Mouse (Mus musculus): ENCODE measurements around the gene Fuz. TPM values are rescaled to one million over a fixed set of nuclear protein-coding genes. Genes with fewer than 3 reads are reported as not detected.

Fuz gene
- polyA plus RNA-seq, 1 experiment from 2014 or later: 13.2 TPM

DNA sequence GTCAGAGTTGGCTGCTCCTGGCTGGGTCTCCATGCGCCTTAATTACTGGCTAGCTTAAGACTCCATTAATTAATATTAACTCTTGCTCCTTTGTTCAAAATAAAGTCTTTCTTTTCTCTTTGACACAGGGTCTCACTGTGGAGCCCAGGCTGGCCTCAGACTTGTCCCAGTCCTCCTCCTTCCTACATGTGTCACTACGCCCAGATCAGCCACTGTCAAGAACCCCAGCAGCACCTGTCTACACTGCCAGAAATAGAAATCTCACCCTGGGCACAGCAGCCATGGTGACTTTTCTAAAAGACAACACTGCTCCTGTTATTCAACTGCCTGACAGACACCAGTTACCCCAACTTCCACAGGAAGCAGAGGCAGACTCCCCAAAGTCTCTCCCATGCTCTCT is 18.5 kb downstream of the Fuz start:
- Histone ChIP-seq H3K4me3 (ENCODE audit: low read depth, low read length) (no peak overlapping the region), H3K27me3 (ENCODE audit: control insufficient read depth, insufficient read depth, low read length) (no peaks in the 10 kb centered on the region), H3K27ac (replicated peaks; ENCODE audit: low read depth, low read length) (no peak overlapping the region), H3K36me3 (replicated peaks; ENCODE audit: control insufficient read depth, insufficient read depth, low read depth, low read length) (no peaks in the 10 kb centered on the region; the same call in none of the 2 replicates), H3K4me2 (ENCODE audit: low read depth, low read length) (no peak overlapping the region), H3K9me3 (replicated peaks; ENCODE audit: control insufficient read depth, low read length) (no peaks in the 10 kb centered on the region), H3K9ac (replicated peaks; ENCODE audit: low read length) (no peak overlapping the region), H3K4me1 (ENCODE audit: control insufficient read depth, insufficient read depth, low read length) (no peaks in the 10 kb centered on the region)
- ATAC-seq (replicated peaks; ENCODE audit: insufficient number of reproducible peaks, low FRiP score, low TSS enrichment, low read depth): no peak
- no peak for DNase-seq (ENCODE audit: low spot score)
- WGBS: 90% methylated on average over 2 of the region's 2 CpGs

DNA sequence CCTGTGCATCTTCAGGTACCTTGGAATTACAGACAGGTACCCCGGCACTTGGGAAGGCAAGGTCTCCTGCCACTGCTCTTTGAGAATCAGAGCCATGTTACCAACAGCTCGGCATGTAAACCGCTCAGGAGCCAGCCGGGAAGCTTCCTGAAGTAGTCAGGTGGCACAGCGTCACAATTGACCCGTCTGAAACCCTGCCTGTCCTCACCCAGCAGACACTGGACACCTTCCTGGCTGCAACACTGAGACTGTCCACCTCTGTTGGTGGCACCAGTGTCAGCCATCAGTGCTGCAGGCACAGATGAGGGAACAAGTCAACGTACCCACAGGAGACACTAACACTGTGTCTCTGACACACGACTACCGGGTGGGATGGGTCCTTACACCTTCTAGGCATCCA is 19.4 kb downstream of the Fuz start:
- Histone ChIP-seq H3K27me3 (ENCODE audit: control insufficient read depth, insufficient read depth, low read length) (no peaks in the 10 kb centered on the region), H3K4me1 (ENCODE audit: control insufficient read depth, insufficient read depth, low read length) (no peaks in the 10 kb centered on the region), H3K4me2 (ENCODE audit: low read depth, low read length) (no peak overlapping the region), H3K9ac (replicated peaks; ENCODE audit: low read length) (no peak overlapping the region), H3K4me3 (ENCODE audit: low read depth, low read length) (no peak overlapping the region; the same call in 1 of the 2 replicates), H3K27ac (replicated peaks; ENCODE audit: low read depth, low read length) (no peak overlapping the region), H3K9me3 (replicated peaks; ENCODE audit: control insufficient read depth, low read length) (no peaks in the 10 kb centered on the region), H3K36me3 (replicated peaks; ENCODE audit: control insufficient read depth, insufficient read depth, low read depth, low read length) (no peaks in the 10 kb centered on the region; the same call in none of the 2 replicates)
- WGBS: 92% methylated on average over 9 of the region's 9 CpGs
- ATAC-seq (replicated peaks; ENCODE audit: insufficient number of reproducible peaks, low FRiP score, low TSS enrichment, low read depth): no peak
- no peak for DNase-seq (ENCODE audit: low spot score)

DNA sequence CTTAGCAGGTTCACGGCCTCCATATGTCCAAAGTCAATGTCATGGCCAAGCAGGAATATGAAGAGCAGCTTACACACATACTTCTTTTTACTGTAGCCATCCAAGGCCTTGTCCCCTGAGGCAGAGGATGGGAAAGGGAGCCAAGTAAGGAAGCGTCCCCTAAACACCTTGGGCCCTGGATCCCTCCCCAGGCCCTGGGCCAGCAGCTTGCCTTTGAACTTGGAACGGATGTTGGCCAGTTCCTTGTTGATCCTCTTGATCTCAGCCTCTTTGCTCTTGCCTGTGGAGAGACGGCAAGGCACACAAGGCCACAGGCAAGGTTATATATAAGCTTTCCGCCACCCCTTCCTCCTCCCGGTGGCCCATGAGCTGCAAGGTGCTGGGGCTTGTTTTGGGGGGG is 20.3 kb downstream of the Fuz start:
- Histone ChIP-seq H3K4me3 (ENCODE audit: low read depth, low read length) (no peak overlapping the region), H3K36me3 (replicated peaks; ENCODE audit: control insufficient read depth, insufficient read depth, low read depth, low read length) (no peaks in the 10 kb centered on the region; the same call in none of the 2 replicates), H3K27me3 (ENCODE audit: control insufficient read depth, insufficient read depth, low read length) (no peaks in the 10 kb centered on the region), H3K9me3 (replicated peaks; ENCODE audit: control insufficient read depth, low read length) (no peaks in the 10 kb centered on the region), H3K4me2 (ENCODE audit: low read depth, low read length) (no peak overlapping the region), H3K27ac (replicated peaks; ENCODE audit: low read depth, low read length) (no peak overlapping the region), H3K9ac (replicated peaks; ENCODE audit: low read length) (no peak overlapping the region), H3K4me1 (ENCODE audit: control insufficient read depth, insufficient read depth, low read length) (no peaks in the 10 kb centered on the region)
- ATAC-seq (replicated peaks; ENCODE audit: insufficient number of reproducible peaks, low FRiP score, low TSS enrichment, low read depth) (no peak), DNase-seq (ENCODE audit: low spot score) (no peak)
- WGBS: 80% methylated on average over 6 of the region's 6 CpGs

DNA sequence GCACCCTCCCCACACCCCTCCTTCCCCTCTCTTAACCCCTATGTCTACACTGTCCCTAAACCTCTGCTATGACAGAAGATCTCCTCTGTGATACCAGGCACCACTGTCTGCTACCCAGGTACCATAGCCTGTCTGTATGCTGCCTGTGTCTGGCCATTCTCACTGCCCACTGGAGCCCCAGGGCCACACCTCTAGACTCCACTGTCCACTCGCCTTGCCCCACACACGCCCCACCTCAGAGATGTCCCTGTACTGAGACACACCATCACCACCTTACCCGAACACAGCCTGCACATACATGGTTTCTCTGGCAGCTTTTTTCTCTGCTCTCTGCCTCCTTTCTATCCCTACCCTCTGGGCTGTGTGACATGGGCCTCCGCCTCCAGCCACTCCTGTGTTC is 21.0 kb downstream of the Fuz start:
- ATAC-seq (replicated peaks; ENCODE audit: insufficient number of reproducible peaks, low FRiP score, low TSS enrichment, low read depth) (peak; percentile 46; the same call in 1 of the 2 replicates), DNase-seq (ENCODE audit: low spot score) (no peak)
- no peak overlapping the region for H3K27ac ChIP-seq (replicated peaks; ENCODE audit: low read depth, low read length)
- H3K9ac ChIP-seq (replicated peaks; ENCODE audit: low read length): no peak overlapping the region
- WGBS: 92% methylated on average over 4 of the region's 4 CpGs
- no peak overlapping the region for H3K4me3 ChIP-seq (ENCODE audit: low read depth, low read length)
- no peaks in the 10 kb centered on the region for H3K27me3 ChIP-seq (ENCODE audit: control insufficient read depth, insufficient read depth, low read length)
- no peaks in the 10 kb centered on the region; the same call in 1 of the 2 replicates for H3K36me3 ChIP-seq (replicated peaks; ENCODE audit: control insufficient read depth, insufficient read depth, low read depth, low read length)
- no peaks in the 10 kb centered on the region for H3K9me3 ChIP-seq (replicated peaks; ENCODE audit: control insufficient read depth, low read length)
- H3K4me1 ChIP-seq (ENCODE audit: control insufficient read depth, insufficient read depth, low read length): no peaks in the 10 kb centered on the region
- H3K4me2 ChIP-seq (ENCODE audit: low read depth, low read length): no peak overlapping the region

DNA sequence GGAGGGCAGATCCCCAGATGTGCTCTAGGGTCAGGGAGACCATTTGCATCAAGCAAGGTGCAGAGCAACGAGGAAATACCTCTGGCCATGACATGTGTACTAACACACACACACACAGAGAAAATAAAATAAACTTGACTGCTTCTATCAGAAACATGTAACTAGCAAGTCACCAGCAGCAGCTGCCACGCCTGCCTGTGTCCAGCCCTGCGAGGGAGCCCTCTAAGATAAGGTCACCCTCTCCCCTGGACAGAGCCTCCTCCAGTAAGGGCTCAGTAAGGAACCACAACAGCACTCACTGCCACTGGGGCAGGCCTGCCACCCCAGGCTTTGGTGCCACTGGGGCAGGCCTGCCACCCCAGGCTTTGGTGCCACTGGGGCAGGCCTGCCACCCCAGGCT is 22.3 kb downstream of the Fuz start:
- no peak for DNase-seq (ENCODE audit: low spot score)
- H3K4me1 ChIP-seq (ENCODE audit: control insufficient read depth, insufficient read depth, low read length): no peaks in the 10 kb centered on the region
- H3K9me3 ChIP-seq (replicated peaks; ENCODE audit: control insufficient read depth, low read length): no peaks in the 10 kb centered on the region
- H3K4me3 ChIP-seq (ENCODE audit: low read depth, low read length): no peak overlapping the region
- no peaks in the 10 kb centered on the region; the same call in 1 of the 2 replicates for H3K36me3 ChIP-seq (replicated peaks; ENCODE audit: control insufficient read depth, insufficient read depth, low read depth, low read length)
- no peak for ATAC-seq (replicated peaks; ENCODE audit: insufficient number of reproducible peaks, low FRiP score, low TSS enrichment, low read depth)
- no peak overlapping the region for H3K9ac ChIP-seq (replicated peaks; ENCODE audit: low read length)
- no peak overlapping the region for H3K4me2 ChIP-seq (ENCODE audit: low read depth, low read length)
- WGBS: 80% methylated on average over 3 of the region's 3 CpGs
- H3K27me3 ChIP-seq (ENCODE audit: control insufficient read depth, insufficient read depth, low read length): no peaks in the 10 kb centered on the region
- H3K27ac ChIP-seq (replicated peaks; ENCODE audit: low read depth, low read length): no peak overlapping the region

DNA sequence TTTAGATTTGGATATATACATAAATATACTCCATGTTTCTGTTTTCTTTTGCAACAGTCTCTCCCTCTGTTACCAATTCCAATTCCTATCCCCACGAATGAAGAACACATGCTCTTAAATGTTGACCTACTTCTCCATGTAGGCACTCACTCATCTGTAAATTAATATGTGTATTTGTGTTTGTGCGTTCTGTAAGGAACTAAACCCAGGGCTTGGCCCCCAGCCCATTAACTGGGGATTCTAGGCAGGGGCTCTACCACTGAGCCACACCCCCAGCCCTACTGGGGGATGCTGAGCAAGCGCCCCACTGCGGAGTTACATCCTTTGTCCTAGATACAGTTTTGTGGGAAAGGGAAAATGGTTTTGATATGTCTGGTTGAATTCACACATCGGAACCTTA is 23.2 kb downstream of the Fuz start:
- ATAC-seq (replicated peaks; ENCODE audit: insufficient number of reproducible peaks, low FRiP score, low TSS enrichment, low read depth) (no peak), DNase-seq (ENCODE audit: low spot score) (no peak)
- WGBS: 88% methylated on average over 5 of the region's 5 CpGs
- Histone ChIP-seq H3K36me3 (replicated peaks; ENCODE audit: control insufficient read depth, insufficient read depth, low read depth, low read length) (no peaks in the 10 kb centered on the region; the same call in 1 of the 2 replicates), H3K9me3 (replicated peaks; ENCODE audit: control insufficient read depth, low read length) (no peaks in the 10 kb centered on the region), H3K27ac (replicated peaks; ENCODE audit: low read depth, low read length) (no peak overlapping the region), H3K4me2 (ENCODE audit: low read depth, low read length) (no peak overlapping the region), H3K9ac (replicated peaks; ENCODE audit: low read length) (no peak overlapping the region), H3K4me1 (ENCODE audit: control insufficient read depth, insufficient read depth, low read length) (no peaks in the 10 kb centered on the region), H3K4me3 (ENCODE audit: low read depth, low read length) (no peak overlapping the region), H3K27me3 (ENCODE audit: control insufficient read depth, insufficient read depth, low read length) (no peaks in the 10 kb centered on the region)

DNA sequence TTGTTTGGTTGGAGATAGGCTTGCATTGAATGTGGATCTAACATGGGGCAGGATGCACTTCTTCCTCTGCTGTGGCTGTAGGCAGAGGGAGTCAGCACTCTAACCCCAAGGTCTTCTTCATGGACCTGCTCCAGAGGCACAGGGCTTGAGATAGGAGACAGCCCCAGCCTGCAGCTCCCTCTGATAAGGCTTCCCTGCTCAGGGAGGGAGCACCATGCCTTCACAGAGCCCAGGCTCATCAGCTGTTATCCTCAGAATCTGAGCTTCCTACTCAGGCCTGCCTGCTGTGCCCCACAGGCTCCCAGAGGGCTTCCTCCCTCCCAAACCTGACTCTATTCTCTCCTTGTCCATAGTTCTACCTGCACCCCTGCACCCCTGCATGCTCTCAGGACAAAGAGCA is 26.7 kb downstream of the Fuz start:
- ATAC-seq (replicated peaks; ENCODE audit: insufficient number of reproducible peaks, low FRiP score, low TSS enrichment, low read depth): no peak
- Histone ChIP-seq H3K27ac (replicated peaks; ENCODE audit: low read depth, low read length) (no peak overlapping the region), H3K36me3 (replicated peaks; ENCODE audit: control insufficient read depth, insufficient read depth, low read depth, low read length) (no peaks in the 10 kb centered on the region; the same call in 1 of the 2 replicates), H3K4me3 (ENCODE audit: low read depth, low read length) (no peak overlapping the region), H3K9ac (replicated peaks; ENCODE audit: low read length) (no peak overlapping the region), H3K9me3 (replicated peaks; ENCODE audit: control insufficient read depth, low read length) (no peaks in the 10 kb centered on the region), H3K4me2 (ENCODE audit: low read depth, low read length) (no peak overlapping the region), H3K4me1 (ENCODE audit: control insufficient read depth, insufficient read depth, low read length) (no peaks in the 10 kb centered on the region), H3K27me3 (ENCODE audit: control insufficient read depth, insufficient read depth, low read length) (no peaks in the 10 kb centered on the region)
- no peak for DNase-seq (ENCODE audit: low spot score)

DNA sequence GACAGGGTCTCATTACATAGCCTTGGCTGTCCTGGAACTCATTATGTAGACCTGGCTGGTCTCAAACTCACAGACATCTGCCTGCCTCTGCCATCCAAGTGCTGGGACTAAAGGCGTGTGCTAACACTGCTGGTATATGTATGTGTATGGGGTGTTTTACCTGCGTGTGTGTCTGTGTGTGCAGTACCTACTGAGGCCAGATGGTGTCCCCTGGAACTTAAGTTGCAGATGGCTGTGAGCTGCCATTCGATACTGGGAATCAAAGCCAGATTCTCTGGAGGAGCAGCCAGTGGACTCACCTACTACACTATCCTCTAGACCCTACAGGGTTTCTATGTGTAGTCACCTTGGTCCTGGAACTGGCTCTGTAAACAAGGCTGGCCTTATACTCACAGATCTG is 29.6 kb downstream of the Fuz start:
- DNase-seq (ENCODE audit: low spot score) (peak; percentile 54), ATAC-seq (replicated peaks; ENCODE audit: insufficient number of reproducible peaks, low FRiP score, low TSS enrichment, low read depth) (no peak)
- H3K27me3 ChIP-seq (ENCODE audit: control insufficient read depth, insufficient read depth, low read length): no peaks in the 10 kb centered on the region
- no peak overlapping the region for H3K4me2 ChIP-seq (ENCODE audit: low read depth, low read length)
- no peak overlapping the region for H3K9ac ChIP-seq (replicated peaks; ENCODE audit: low read length)
- WGBS: 71% methylated on average over 3 of the region's 3 CpGs
- no peaks in the 10 kb centered on the region for H3K4me1 ChIP-seq (ENCODE audit: control insufficient read depth, insufficient read depth, low read length)
- H3K4me3 ChIP-seq (ENCODE audit: low read depth, low read length): no peak overlapping the region
- no peak overlapping the region for H3K27ac ChIP-seq (replicated peaks; ENCODE audit: low read depth, low read length)
- H3K36me3 ChIP-seq (replicated peaks; ENCODE audit: control insufficient read depth, insufficient read depth, low read depth, low read length): no peaks in the 10 kb centered on the region; the same call in 1 of the 2 replicates
- no peaks in the 10 kb centered on the region for H3K9me3 ChIP-seq (replicated peaks; ENCODE audit: control insufficient read depth, low read length)

Data from embryonic facial prominence, embryonic 11.5 days (tissue).